34 mouse cellular contexts compared by ENCODE assay signal in the genomic region with DNA sequence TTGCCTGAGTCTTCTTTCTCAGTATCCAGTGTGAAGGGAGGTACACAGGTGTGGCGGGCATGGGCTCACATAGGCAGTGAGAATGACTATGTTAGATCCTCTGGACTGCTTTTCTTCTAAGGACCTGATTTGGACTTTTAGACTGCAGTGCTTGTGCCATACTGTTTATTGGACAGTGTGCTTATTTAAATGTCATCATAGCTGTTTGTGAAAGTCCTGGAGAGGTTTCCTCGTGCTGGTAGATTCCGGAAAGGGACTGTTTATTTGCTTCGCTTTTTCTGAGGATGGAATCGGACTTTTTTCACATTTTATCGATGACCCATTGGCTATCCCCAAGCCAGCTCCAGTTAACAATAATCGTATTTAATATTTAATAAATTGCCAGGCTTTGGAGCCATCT.
"Had no signal": no experiment of that assay in that cellular context is flagged by ENCODE, and none has a peak within 500 bp of the region (broad histone marks: within the 10 kb centered on the region; RNA-seq: fewer than 3 reads in every experiment).

No protein-coding gene starts in this region.

- H3K27me3 ChIP-seq: heart, embryonic 12.5 days; heart, embryonic 13.5 days; heart, embryonic 15.5 days; hindbrain, embryonic 12.5 days; hindbrain, embryonic 13.5 days; hindbrain, embryonic 15.5 days; intestine, embryonic 15.5 days; kidney, embryonic 15.5 days had no signal

- H3K36me3 ChIP-seq: heart, embryonic 12.5 days; heart, embryonic 15.5 days; hindbrain, embryonic 10.5 days; hindbrain, embryonic 12.5 days; hindbrain, embryonic 13.5 days; hindbrain, embryonic 15.5 days; intestine, embryonic 15.5 days had no signal

- H3K4me1 ChIP-seq: hindbrain, embryonic 10.5 days; hindbrain, embryonic 12.5 days; intestine, embryonic 15.5 days had no signal

- H3K9me3 ChIP-seq: hindbrain, embryonic 10.5 days; hindbrain, embryonic 13.5 days; hindbrain, embryonic 15.5 days; intestine, embryonic 15.5 days had no signal

- H3K4me2 ChIP-seq: heart, embryonic 11.5 days; heart, embryonic 12.5 days; heart, embryonic 13.5 days; heart, embryonic 15.5 days; hindbrain, embryonic 12.5 days; hindbrain, embryonic 13.5 days; hindbrain, embryonic 14.5 days; hindbrain, embryonic 15.5 days; intestine, embryonic 15.5 days; kidney, embryonic 15.5 days had no signal

- H3K9ac ChIP-seq: heart, embryonic 12.5 days; heart, embryonic 13.5 days; heart, embryonic 15.5 days; hindbrain, embryonic 12.5 days; hindbrain, embryonic 13.5 days; hindbrain, embryonic 14.5 days; hindbrain, embryonic 15.5 days; intestine, embryonic 15.5 days; kidney, embryonic 15.5 days had no signal

- ATAC-seq: hindbrain, embryonic 16.5 days; hindbrain, postnatal 0 days; inflammation-experienced regulatory T-cells, adult 6 months; intestine, embryonic 15.5 days; intestine, embryonic 16.5 days; intestine, postnatal 0 days had no signal

- H3K4me3 ChIP-seq: heart, embryonic 12.5 days; heart, embryonic 13.5 days; heart, embryonic 15.5 days; hindbrain, embryonic 10.5 days; hindbrain, embryonic 12.5 days; hindbrain, embryonic 13.5 days; hindbrain, embryonic 15.5 days; intestine, embryonic 15.5 days; kidney, embryonic 15.5 days; layer of hippocampus, adult 2 months had no signal

- DNase-seq: heart, postnatal 10 days; heart, postnatal 14 days; heart, postnatal 36 days; heart, postnatal 4 days; kidney, adult 11 months; kidney, adult 18-20 months; kidney, adult 2 months; kidney, adult 8-10 months; kidney, adult 9 months; kidney, postnatal 10 days; kidney, postnatal 14 days; kidney, postnatal 25 days; kidney, postnatal 36 days; kidney, postnatal 4 days; layer of hippocampus, adult 9-11 months; layer of hippocampus, postnatal 36 days had no signal

- H3K27ac ChIP-seq: heart, embryonic 13.5 days; heart, embryonic 15.5 days; hindbrain, embryonic 10.5 days; hindbrain, embryonic 12.5 days; hindbrain, embryonic 13.5 days; hindbrain, embryonic 14.5 days; hindbrain, embryonic 15.5 days; hindbrain, postnatal 0 days; intestine, embryonic 15.5 days; kidney, embryonic 15.5 days; kidney, postnatal 0 days; layer of hippocampus, adult 2 months had no signal
